Mouse (Mus musculus): ENCODE results near the gene Dlgap1.

GRCm38 (mm10) chr17:70790801-70791200, 821.9 kb downstream of the Dlgap1 start:
- TF ChIP-seq CTCF (IDR thresholded peaks at IDR 0.05; ENCODE audit: extremely low read depth, insufficient read depth, insufficient read length, insufficient replicate concordance) (no peak), POLR2A (IDR thresholded peaks at IDR 0.05; ENCODE audit: low read depth, low read length) (no peak)

All from spleen, adult 2 months (tissue).